Mouse (Mus musculus) neural tube, embryonic 14.5 days (tissue): ENCODE measurements around the gene Etaa1. TPM values are rescaled to one million over a fixed set of nuclear protein-coding genes. Genes with fewer than 3 reads are reported as not detected.
"Not testable (repeated sequence)": the region's sequence is repeated elsewhere in the genome, so short reads cannot be mapped to it uniquely, and the experiment has no call there.

ENCODE experiments used
- ATAC-seq: fragments of 200-750 bp; cut with Nextera tagmentation; 2 replicates; pipeline ENCODE4 v1.8.0; 2017; ENCODE audit warnings: low read depth, mild to moderate bottlenecking, moderate TSS enrichment, moderate library complexity
- H3K27ac ChIP-seq: fragments of 300-500 bp; sonication (generic); 2 replicates; pipeline ENCODE4 v1.5.1; 2014; ENCODE audit warnings: low read depth, mild to moderate bottlenecking, control low read depth, low read length, moderate library complexity, mixed read lengths
- H3K27me3 ChIP-seq: fragments of 300-500 bp; sonication (generic); 2 replicates; pipeline ENCODE4 v1.6.1; 2014; ENCODE audit warnings: low read length; ENCODE audit not compliant: control insufficient read depth, insufficient read depth
- H3K36me3 ChIP-seq: fragments of 300-500 bp; sonication (generic); 2 replicates; pipeline ENCODE4 v1.6.1; 2014; ENCODE audit warnings: low read length, mixed read lengths; ENCODE audit not compliant: control insufficient read depth, insufficient read depth
- H3K4me1 ChIP-seq: fragments of 300-500 bp; sonication (generic); 2 replicates; pipeline ENCODE4 v1.6.1; 2014; ENCODE audit warnings: low read length; ENCODE audit not compliant: control insufficient read depth, insufficient read depth
- H3K4me2 ChIP-seq: fragments of 300-500 bp; sonication (generic); 2 replicates; pipeline ENCODE4 v1.6.1; 2014; ENCODE audit warnings: mild to moderate bottlenecking, low read depth, low read length, control low read depth
- H3K4me3 ChIP-seq: fragments of 300-500 bp; sonication (generic); 2 replicates; pipeline ENCODE4 v1.5.1; 2014; ENCODE audit warnings: low read depth, low read length, control low read depth, mixed read lengths
- H3K9ac ChIP-seq: fragments of 300-500 bp; sonication (generic); replicated peaks from 2 replicates; pipeline ENCODE4 v1.6.1; 2014; ENCODE audit warnings: low read depth, mild to moderate bottlenecking, control low read depth, low read length, mixed read lengths
- H3K9me3 ChIP-seq: fragments of 300-500 bp; sonication (generic); 2 replicates; pipeline ENCODE4 v1.6.1; 2016; ENCODE audit warnings: low read length; ENCODE audit not compliant: control insufficient read depth
- WGBS: fragments of 180-500 bp; shearing (Covaris S2); extraction: QIAGEN DNeasy Blood & Tissue Kit; methylation state at CpG from one replicate; pipeline ENCODE4 v1.1.7; 2014; 5-methylcytosine and 5-hydroxymethylcytosine counted together
- polyA plus RNA-seq: library from polyadenylated mRNA; unstranded; fragments of >200 nt; fragmentation: Nextera tagmentation; extraction: Ambion mirVana; gene quantifications from 2 replicates; pipeline ENCODE4 v1.2.1, GENCODE M21; 2014

The Etaa1 gene
- polyA plus RNA-seq, 1 experiment from 2014 or later: 10.0 TPM

DNA sequence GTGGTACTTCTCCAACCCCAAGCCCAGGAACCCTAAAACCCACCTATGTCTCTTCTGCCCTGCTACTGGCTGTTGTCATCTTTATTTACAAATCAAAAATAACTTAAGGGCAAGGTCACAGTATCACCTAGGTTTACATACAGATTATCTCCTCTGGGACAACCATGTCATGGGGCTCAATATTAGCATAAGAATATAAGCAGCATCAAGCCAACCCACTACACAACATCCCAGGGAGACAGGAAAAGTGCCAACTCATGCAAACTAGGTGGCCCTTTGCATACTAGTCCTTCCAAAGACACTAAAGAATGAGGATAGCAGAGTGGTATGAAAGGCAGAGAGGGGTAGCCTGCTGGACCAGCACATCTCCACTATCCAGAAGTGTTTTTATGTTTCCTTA, 15.7 kb downstream of the Etaa1 start:
- H3K4me3 ChIP-seq: no peak overlapping the region
- no peaks in the 10 kb centered on the region for H3K36me3 ChIP-seq
- ATAC-seq: no peak
- H3K9me3 ChIP-seq: no peaks in the 10 kb centered on the region
- no peaks in the 10 kb centered on the region for H3K27me3 ChIP-seq
- H3K9ac ChIP-seq: no peak overlapping the region
- no peak overlapping the region for H3K4me2 ChIP-seq
- no peak overlapping the region for H3K27ac ChIP-seq
- H3K4me1 ChIP-seq: no peaks in the 10 kb centered on the region

DNA sequence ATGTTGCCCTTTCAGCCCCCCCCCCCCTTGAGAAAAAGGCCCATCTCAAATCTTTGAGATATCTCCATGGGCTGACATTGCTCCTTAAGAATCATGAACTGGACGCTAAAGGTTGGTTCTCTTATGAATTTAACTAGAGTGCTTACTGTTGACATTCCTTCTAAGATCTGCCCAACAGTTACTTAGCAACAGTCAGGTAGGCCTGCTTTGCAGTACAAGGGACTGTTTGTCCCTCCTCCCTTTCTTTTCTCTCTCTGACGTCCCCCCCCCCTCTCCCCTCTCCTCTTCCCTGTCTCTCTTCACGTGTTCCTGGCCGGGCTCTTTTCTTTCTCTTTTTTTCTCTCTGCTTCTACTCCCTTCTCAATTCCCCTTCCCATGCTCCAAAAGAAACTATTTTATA, 35.8 kb downstream of the Etaa1 start:
- Histone ChIP-seq H3K27me3 (no peaks in the 10 kb centered on the region), H3K36me3 (no peaks in the 10 kb centered on the region), H3K27ac (no peak overlapping the region), H3K9me3 (no peaks in the 10 kb centered on the region), H3K4me2 (no peak overlapping the region), H3K4me1 (no peaks in the 10 kb centered on the region), H3K9ac (no peak overlapping the region), H3K4me3 (no peak overlapping the region)
- ATAC-seq: no peak
- WGBS: 74% methylated on average over 4 of the region's 4 CpGs

GRCm38 (mm10) chr11:17917101-17917500, 36.6 kb downstream of the Etaa1 start:
- ATAC-seq: no peak
- Histone ChIP-seq H3K9ac (no peak overlapping the region), H3K27me3 (no peaks in the 10 kb centered on the region), H3K27ac (no peak overlapping the region), H3K36me3 (no peaks in the 10 kb centered on the region), H3K4me2 (no peak overlapping the region), H3K4me1 (no peaks in the 10 kb centered on the region), H3K9me3 (no peaks in the 10 kb centered on the region), H3K4me3 (no peak overlapping the region)
- 97% methylated on average over 5 of the region's 5 CpGs for WGBS

- Histone ChIP-seq H3K4me3 (no peak overlapping the region), H3K9ac (no peak overlapping the region), H3K9me3 (no peaks in the 10 kb centered on the region), H3K27ac (no peak overlapping the region), H3K4me1 (no peaks in the 10 kb centered on the region), H3K27me3 (no peaks in the 10 kb centered on the region), H3K4me2 (no peak overlapping the region), H3K36me3 (no peaks in the 10 kb centered on the region)
- WGBS: 78% methylated on average over 1 of the region's 1 CpGs
- ATAC-seq: no peak
Observed at GRCm38 (mm10) chr11:17916486-17916885, 37.2 kb downstream of the Etaa1 start.

- ATAC-seq, H3K27ac ChIP-seq, H3K9ac ChIP-seq, H3K4me3 ChIP-seq, H3K36me3 ChIP-seq, H3K4me2 ChIP-seq, H3K27me3 ChIP-seq, H3K9me3 ChIP-seq, H3K4me1 ChIP-seq: not testable (repeated sequence)
- 90% methylated on average over 4 of the region's 4 CpGs for WGBS
Observed at GRCm38 (mm10) chr11:17900996-17901395, 52.7 kb downstream of the Etaa1 start.
